Mouse (Mus musculus) bone marrow, adult 2 months (tissue): ENCODE results near the gene Csnk2b. TPM values are rescaled to one million over a fixed set of nuclear protein-coding genes. Genes with fewer than 3 reads are reported as not detected.

Experiments
- H3K27ac ChIP-seq: fragments of 200-500 bp; 2 replicates; pipeline ENCODE4 v1.5.1; 2012; ENCODE audit warnings: low read depth, mild to moderate bottlenecking, control low read depth, inconsistent platforms, low read length; ENCODE audit not compliant: control insufficient read depth, poor library complexity, insufficient read depth
- H3K4me1 ChIP-seq: fragments of 200-500 bp; 2 replicates; pipeline ENCODE4 v1.6.1; 2011; ENCODE audit warnings: low read length; ENCODE audit not compliant: control insufficient read depth, insufficient read depth
- H3K4me3 ChIP-seq: fragments of 200-500 bp; replicated peaks from 2 replicates; pipeline ENCODE3; 2011; ENCODE audit warnings: mild to moderate bottlenecking, low read depth, low read length, control low read depth; ENCODE audit not compliant: control insufficient read depth
- CTCF ChIP-seq: fragments of 200-500 bp; IDR thresholded peaks from 2 replicates; pipeline ENCODE4 v1.5.1; 2011; ENCODE audit warnings: low read length, control low read depth; ENCODE audit not compliant: control insufficient read depth, insufficient read depth
- POLR2A ChIP-seq: fragments of 200-500 bp; IDR thresholded peaks from 2 replicates; pipeline ENCODE4 v1.6.1; 2011; ENCODE audit warnings: low read depth, mild to moderate bottlenecking, control low read depth, low read length, borderline replicate concordance; ENCODE audit not compliant: control insufficient read depth
- WGBS: fragments of 180-500 bp; shearing (Covaris S2); methylation state at CpG from one replicate; pipeline ENCODE4 v1.1.7; 2018; 5-methylcytosine and 5-hydroxymethylcytosine counted together
- polyA plus RNA-seq: library from polyadenylated mRNA; stranded (reverse); fragments of >200 nt; gene quantifications from 2 replicates; pipeline ENCODE4 v1.2.4, GENCODE M21; 2011; ENCODE audit warnings: low replicate concordance; ENCODE audit not compliant: missing spikeins, insufficient read depth, insufficient read length

The Csnk2b gene
- polyA plus RNA-seq, 1 experiment = 166 TPM

GRCm38 (mm10) chr17:35163326-35164081 lies 41.7 kb upstream of the Csnk2b start:
- TF ChIP-seq CTCF (no peak), POLR2A (no peak)
- Histone ChIP-seq H3K4me1 (peaks cover 4% of the 10 kb centered on the region; the same call in 1 of the 2 replicates), H3K27ac (peak overlapping the region; percentile 95; the same call in 1 of the 2 replicates), H3K4me3 (peak overlapping the region; percentile 73)
- 6% methylated on average over 8 of the region's 8 CpGs for WGBS

- 42% methylated on average over 12 of the region's 12 CpGs for WGBS
- Histone ChIP-seq H3K27ac (no peak overlapping the region), H3K4me3 (no peak overlapping the region), H3K4me1 (peaks cover 4% of the 10 kb centered on the region; the same call in 1 of the 2 replicates)
- TF ChIP-seq POLR2A (no peak), CTCF (no peak)
These were observed 40.9 kb upstream of the Csnk2b start for GRCm38 (mm10) chr17:35162730-35163129.

GRCm38 (mm10) chr17:35162121-35162520 lies 40.3 kb upstream of the Csnk2b start:
- TF ChIP-seq CTCF (no peak), POLR2A (no peak)
- Histone ChIP-seq H3K4me3 (no peak overlapping the region), H3K4me1 (peaks cover 4% of the 10 kb centered on the region; the same call in 1 of the 2 replicates), H3K27ac (no peak overlapping the region)
- WGBS = 79% methylated on average over 14 of the region's 14 CpGs

DNA sequence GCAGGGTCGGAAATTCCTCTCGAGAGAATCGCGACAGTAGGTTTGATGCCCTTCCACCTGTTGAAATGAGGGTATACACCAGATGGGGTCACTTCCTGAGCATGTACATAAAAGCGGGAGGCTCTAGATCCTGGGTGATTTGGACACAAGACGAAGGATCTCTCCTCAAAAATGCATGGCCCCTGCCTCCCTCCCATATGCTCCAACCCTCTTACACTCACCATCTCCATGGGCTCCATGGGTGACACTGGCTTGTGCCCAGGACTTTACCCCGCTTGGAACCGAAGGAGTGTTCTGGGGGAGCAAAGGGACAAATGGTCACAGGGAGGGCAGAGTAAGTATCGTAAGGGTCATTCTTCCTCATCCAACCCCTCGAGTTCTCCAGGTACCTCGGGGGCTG lies 39.6 kb upstream of the Csnk2b start:
- peaks cover 3% of the 10 kb centered on the region; the same call in 1 of the 2 replicates for H3K4me1 ChIP-seq
- H3K27ac ChIP-seq = no peak overlapping the region
- H3K4me3 ChIP-seq = no peak overlapping the region
- no peak for TF ChIP-seq CTCF
- TF ChIP-seq POLR2A = no peak
- 80% methylated on average over 11 of the region's 11 CpGs for WGBS

DNA sequence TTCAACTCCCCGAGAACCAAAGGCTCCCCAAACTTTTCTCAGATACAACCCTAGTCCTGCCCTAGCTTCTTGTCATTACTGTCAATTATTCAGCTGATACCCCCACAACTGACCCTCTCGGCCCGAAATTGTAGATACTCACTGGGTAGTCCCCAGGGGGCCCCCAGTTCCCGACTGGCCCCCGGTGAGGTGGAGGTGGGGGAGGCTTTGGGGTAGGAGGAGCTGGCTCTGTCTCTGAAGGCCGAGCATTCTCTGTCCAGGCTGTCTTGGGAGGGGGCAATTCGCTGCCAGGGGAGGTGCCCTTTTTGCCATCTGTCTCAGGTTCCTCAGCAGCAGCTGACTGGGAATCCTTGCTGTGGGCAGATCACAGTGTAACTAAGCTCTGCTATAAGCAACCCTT lies 37.8 kb upstream of the Csnk2b start:
- 87% methylated on average over 7 of the region's 7 CpGs for WGBS
- H3K4me3 ChIP-seq = no peak overlapping the region
- TF ChIP-seq POLR2A = no peak
- H3K27ac ChIP-seq = no peak overlapping the region
- H3K4me1 ChIP-seq = peaks cover 2% of the 10 kb centered on the region; the same call in 1 of the 2 replicates

DNA sequence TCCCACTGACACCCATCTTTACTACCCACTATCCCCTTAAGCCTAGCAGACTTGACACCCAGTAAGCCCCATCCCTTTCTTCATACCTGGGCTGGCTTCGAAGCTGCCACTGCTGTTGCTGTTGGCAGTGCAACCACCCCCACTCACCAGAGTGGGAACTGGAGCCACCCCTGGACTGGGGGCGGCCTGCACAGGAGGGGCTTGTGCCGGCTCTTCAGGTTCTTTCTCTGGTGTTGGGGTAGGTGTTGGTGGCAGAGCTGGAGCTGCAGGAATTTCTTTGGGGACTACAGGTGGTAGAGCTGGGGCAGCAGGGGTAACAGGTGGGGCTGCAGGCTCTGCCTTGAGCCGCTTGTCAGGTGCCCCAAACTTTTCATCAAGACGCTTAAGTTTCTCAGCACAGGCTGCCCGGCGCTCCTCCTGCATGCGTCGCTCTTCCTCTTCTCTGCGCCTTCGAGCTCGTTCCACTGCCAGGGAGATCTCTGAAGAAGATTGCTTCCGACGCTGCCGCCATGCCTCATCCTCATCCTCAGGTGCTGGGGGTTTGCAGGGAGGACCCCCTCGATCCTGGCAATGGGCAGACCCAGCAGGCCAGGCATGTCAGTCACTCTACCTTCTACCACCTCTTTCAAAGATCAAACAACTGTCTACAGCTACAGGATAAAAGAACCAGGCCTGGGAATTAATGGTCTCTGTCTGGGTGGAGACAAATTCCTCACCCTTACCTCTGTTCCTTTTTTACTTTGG lies 37.2 kb upstream of the Csnk2b start:
- 92% methylated on average over 16 of the region's 16 CpGs for WGBS
- no peak overlapping the region for H3K27ac ChIP-seq
- H3K4me3 ChIP-seq = no peak overlapping the region
- TF ChIP-seq POLR2A (no peak), CTCF (no peak)
- peaks cover 2% of the 10 kb centered on the region; the same call in 1 of the 2 replicates for H3K4me1 ChIP-seq

DNA sequence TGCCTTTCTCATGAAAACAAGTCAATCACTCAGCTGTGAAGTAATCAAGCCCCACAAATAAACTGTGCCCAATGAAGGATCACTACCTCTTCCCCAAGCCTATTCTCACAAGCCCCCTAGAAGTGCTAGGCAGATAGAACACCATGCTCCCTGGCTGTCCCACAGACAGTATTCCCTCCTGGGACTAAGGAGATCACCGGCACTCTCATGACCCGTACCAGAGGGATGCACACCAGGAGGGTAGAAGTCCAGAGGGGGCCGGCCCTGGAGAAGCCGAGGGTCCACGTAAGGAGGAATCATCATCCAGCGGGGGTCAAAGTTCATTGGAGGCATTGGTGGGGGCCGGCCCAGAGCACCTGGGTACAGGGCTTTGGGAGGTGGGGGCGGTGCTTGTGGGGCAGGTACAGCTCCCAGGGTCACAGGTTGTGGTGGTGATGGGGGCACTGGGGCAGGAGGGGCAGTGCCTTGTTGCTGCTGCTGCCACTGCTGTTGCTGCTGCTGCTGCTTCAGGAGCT lies 35.9 kb upstream of the Csnk2b start:
- 95% methylated on average over 8 of the region's 8 CpGs for WGBS
- Histone ChIP-seq H3K4me1 (peaks cover under 1% of the 10 kb centered on the region; the same call in 1 of the 2 replicates), H3K27ac (no peak overlapping the region), H3K4me3 (no peak overlapping the region)
- TF ChIP-seq POLR2A (no peak), CTCF (no peak)

DNA sequence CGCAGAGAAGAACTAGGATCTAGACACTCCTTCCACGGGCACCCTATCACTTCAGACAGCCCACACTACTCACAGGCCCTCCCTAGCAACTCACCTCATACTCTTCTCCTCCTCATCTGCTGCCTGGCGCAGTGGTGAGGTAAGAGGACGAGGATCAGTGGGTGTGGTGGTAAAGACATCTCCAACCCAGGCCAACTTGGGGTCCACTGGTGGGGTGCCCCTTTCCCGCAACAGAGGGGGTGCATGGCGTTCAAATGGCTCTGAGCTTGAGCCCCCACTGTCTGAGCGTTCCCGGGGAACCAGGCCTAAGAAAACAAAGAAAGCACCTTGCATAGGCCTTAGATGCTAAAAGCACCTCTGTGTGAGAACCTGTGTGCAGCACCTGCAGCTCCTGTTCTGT lies 35.4 kb upstream of the Csnk2b start:
- 87% methylated on average over 8 of the region's 8 CpGs for WGBS
- TF ChIP-seq POLR2A (no peak), CTCF (no peak)

More for the DNA sequence above, 35.4 kb upstream of the Csnk2b start:
- no peak overlapping the region for H3K4me3 ChIP-seq
- no peak overlapping the region for H3K27ac ChIP-seq
- no peaks in the 10 kb centered on the region for H3K4me1 ChIP-seq
